Mouse (Mus musculus): ENCODE measurements at regions not wholly inside any gene's neighbourhood (a gene's known extent, or its start where the extent isn't known, plus 50 kb on each side); places are given as distances from the start of the nearest gene placed in this dataset.

DNA sequence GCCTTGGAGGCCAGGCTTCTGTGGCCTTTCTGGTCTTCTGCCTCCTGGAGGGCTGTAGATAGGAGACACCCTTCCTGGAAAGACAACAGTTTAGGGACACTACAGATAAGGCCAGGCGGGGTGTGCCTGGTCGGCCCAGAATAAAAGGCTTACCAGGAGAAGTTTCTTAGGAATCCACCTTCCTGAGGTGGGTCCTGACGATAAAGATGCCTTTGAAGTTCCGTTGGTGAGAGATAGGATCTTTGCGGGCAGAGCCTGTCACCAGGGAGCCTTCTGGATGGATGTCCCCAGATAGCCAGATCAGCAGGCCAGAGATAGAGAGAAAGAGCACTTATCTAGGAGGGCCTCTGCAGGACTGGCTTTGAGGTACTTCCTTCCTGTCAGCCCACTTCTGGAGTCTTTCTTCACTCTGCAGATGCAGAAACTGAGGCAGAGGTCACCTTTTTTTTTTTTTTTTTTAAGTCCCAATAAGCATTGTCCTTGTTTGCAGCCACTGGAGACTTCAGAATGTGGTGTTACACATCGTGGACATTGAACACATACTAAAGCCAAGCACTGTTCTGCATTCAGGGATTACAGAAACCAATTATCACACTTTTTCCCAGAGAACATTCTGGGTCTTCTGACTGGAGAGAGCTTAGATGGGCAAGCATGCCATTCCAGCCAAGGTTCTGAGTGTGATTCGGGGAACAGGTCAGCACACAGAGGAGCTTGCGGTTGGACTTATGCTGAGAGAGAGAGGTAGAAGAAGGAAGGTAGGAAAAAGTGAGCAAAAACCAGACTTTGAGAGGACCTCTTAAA lies 1236.3 kb upstream of the A1bg start:
- DNase-seq, result no peak

GRCm38 (mm10) chr15:62157200-62158033 lies 1234.6 kb upstream of the A1bg start:
- DNase-seq, result no peak

- no peak for DNase-seq
These were observed 1230.4 kb upstream of the A1bg start for GRCm38 (mm10) chr15:62153222-62153621.

GRCm38 (mm10) chr15:62152133-62152532 lies 1229.3 kb upstream of the A1bg start:
- DNase-seq, result no peak

DNA sequence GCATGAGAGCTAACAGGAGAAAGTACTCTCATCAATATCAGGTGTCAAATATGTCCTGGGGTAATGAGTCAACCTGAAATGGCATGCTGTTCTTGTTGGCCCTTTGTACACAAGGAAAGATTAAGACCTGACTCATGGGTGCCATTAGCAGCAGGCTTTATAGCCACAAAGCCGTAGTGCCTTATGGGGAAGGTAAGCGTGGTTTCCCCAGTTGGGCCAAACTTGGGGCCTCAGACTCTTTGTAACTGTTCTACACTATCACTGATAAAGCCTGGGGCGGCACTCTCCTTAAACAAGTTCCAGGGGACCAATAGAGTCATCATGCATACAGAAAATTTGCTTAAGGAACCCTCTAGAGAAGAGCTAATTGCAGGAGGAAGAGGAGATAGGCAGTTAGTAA lies 1228.9 kb upstream of the A1bg start:
- no peak for DNase-seq

DNA sequence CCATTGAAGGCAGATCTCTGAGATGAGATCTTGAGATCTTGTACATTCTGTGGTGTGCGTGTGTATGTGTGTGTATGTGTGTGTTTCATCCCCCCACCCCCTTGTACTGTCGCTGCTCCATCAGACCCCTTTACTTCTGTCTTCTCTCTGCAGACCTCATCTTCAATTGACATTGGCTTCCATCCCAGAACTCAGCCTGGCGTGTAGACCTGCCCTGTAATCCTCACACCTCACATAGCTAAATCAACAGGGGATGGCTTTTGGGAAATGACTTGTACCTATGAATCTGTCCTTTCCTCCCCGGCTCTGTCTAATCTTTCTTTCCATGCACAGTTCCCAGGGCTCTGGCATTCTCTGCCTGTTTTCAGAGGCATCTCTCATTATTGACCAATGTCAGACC lies 1227.5 kb upstream of the A1bg start:
- DNase-seq, result no peak

GRCm38 (mm10) chr15:62148680-62149237 lies 1225.9 kb upstream of the A1bg start:
- no peak for DNase-seq

DNA sequence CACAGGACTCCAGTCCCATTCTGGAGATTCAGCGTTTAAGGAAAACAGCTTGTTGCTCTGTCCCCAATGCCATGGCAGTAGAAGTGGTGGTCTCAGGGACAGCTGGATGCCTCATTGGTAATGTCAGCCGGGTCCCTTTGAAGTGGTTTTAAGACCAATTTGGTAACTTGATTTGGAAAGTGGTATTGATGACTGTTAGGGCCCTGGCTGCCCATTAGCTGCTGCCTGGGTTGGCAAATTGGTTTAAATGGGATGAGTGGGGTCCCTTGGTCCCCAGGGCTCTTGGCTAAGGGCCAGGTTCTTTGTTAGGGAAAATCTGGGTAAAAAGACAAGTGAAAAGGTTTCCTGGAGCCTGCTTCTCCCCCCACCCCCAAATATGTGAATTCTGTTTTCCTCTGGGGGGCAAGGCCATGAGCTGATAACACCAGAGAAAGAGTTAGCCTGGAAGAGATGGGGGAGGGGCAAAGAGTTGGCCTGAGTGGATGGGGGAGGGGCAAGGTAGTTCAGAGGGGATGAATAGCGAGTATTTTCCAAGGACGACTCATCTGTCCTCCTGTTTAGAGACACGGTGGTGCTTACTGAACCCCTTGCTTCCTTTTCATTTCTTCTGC lies 1224.6 kb upstream of the A1bg start:
- no peak for DNase-seq

DNA sequence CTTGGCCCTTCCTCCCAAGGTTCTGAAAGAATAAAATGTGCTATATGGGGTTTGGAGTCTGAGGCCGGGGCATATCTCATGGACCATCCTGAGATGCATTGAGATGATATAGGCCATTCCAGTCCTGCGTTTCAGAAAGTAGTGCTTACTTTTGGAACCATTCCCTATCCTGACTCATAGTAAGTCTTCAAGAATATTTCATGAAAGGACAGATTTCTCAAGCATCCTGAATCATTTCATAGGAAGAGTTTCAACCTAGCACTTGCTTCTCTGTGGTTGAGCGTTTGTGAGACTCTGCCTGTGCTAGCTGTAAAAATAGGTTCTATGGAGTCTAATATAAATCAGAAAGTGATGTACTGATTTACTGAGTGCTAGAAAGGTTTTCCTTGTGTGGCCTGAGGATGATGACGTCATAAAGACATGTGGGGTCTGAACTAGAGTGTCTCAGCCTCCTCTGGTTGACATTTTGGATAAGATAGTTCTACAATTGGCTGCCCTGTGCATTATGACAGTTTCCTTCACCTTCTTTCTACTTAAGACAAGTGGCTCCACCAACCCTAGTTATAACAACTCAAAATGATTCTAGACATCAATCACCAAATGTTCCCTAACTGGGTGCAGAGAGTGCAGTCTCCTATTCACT lies 1223.0 kb upstream of the A1bg start:
- DNase-seq, result no peak

DNA sequence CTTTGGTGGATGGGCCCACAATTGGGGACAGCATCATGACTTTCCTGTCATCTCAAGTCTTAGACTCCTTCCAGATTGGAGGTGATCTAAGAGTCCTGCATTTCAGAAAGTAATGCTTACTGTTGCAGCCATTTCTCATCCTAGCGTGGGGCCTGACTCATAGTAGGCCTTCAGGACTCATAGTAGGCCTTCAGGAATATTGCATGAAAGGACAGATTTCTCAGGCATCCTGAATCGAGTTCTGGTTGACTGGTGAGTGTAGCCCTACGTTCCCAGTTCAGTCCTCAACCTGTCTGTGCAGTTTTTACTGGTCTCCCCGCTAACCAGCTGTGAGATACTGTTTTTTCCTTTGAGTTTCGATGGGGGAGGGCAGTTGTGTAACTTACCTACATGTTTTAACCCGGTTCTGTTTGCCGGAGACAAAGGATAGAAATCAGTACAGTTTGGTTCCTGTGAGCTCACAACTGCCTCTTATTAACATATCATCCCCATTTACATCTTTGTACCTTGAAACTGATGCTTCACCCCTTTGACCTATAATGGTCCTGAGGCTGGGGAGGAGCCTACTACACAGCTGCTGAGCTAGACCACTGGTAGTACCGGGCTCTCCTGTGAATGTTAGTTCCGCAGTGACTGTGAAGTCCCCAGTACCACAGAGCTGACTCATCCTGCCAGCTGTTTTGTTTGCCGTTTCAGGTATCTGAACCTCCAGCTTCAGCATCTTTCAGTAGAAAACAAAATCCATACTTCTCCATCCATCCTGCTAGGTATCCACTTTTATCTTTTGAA lies 1222.2 kb upstream of the A1bg start:
- DNase-seq, result no peak

DNA sequence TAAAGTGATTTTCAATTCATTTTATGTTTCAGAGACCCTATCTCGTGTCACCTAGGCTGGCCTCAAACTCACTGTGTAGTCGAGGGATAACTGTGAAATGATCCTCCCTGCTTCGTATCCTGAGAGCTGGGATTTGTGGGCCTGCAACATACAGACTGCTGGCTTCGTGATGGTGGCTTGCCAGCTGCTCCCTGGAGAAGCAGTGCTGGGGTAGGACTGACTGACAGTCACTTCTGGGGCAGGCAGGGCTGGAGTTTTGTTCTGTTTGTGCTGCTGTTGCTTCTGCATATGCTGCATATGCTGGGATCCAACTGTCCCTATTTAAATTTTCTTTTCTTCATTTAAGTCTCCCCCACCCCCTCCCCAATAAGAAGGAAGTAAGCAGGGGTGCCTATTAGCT lies 1217.0 kb upstream of the A1bg start:
- no peak for DNase-seq

DNA sequence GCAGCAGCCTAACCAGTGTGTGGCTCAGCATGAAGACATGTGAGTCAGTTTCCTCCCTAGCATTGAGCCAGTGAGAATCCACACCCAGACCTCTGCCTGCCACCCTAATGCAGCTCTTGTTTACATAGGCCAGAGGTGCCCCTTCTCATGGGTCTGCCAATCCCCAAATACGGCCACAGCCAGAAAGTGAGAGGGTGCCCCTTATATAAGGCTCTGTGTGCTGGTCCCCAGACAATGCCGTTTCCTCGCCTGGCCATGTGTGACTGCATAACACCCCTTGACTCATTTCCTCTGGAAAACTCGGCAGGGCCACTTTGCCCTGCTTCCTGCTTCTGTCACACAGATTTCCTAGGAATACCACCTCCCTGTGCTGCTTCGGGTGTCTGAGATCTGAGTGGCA lies 1216.4 kb upstream of the A1bg start:
- peak; percentile 50 for DNase-seq

GRCm38 (mm10) chr15:62138701-62139100 lies 1215.9 kb upstream of the A1bg start:
- no peak for DNase-seq

DNA sequence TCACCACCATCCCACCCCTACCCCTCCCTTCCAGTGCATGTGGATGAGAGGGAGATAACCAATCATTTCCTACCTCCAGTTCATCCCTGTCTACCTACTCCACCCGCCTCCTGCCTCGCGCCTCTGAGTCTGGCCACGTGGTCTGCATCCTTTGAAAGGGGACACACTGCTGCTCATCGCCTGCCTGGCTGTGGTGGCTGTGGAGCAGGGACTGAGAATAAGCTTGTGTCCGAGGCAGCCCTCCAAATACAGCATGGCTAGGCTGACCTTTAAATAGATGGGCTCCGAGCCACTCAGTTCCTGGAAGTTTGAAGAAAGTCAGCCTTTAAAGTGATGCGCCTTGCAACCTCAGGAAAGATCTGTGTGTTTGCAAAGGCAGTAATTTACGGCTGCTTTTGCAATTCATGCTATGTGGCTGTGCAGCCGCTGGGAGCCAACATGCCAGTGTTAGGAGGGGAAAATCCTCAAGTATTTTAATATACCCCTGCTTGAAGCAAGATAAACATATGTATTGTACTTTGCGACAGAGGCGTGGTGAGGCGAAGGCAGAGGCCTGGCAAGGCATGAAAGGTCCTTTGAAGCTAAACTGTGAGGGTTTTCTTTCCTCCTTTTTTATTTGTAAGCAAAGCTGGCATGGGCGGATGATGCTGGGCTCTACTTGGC lies 1214.3 kb upstream of the A1bg start:
- DNase-seq, result peak; percentile 79

DNA sequence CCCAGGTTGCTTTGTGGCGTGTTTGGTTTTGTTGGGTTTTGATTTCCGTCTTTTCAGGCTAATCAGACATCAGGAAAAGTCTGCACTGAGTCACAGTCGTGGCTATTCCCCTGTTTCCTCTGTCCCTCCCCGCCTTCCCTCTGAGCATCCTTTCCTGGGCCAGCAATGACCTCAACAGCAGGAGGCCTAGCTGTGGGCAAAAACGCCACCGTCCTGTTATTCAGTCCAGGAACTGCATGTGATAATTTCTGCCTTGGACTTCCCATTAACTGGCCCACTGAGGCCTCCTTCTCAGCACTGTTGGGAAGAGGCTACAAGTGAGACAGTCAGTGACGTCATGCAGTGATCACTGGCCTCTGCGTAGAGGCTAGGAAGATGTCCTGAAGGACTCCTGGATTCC lies 1212.0 kb upstream of the A1bg start:
- no peak for DNase-seq

GRCm38 (mm10) chr15:62134308-62134707 lies 1211.5 kb upstream of the A1bg start:
- no peak for DNase-seq

DNA sequence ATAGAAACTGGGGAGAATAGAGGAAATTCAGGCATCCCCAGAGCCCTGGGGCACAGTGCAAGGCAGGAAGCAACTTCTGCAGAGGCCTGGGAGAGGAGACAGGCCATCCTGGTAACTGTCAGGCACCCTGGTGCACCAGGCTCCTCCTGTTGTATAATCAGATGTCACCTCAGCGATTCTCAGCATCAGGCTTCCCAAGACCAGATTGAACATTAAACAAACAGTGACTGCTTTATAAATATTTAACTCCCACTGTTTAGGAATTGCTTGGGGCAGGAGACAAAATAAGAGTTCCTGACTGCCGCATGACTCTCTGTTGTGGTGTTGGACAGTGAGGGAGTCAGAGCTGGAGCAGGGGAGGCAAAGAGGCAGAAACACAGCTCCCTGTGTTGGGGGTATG lies 1210.1 kb upstream of the A1bg start:
- no peak for DNase-seq

DNA sequence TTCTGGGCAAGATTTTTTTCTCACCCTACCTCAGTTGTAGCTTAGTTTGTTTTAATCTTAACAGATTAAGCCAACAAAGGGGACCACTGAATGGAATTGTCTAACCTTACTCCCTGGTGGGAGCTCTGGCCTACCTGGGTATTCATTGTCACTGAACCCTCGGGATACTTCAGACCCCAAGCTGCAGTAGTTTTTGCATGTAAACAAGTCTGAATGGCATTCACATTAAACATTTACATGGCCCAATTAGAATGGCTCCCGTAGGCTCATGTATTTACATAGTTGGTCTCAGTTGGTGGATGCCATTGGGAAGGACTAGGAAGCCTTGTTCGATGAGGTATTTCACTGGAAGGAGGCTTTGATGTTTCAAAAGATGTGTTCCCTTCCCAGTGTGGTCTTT lies 1208.9 kb upstream of the A1bg start:
- no peak for DNase-seq

DNA sequence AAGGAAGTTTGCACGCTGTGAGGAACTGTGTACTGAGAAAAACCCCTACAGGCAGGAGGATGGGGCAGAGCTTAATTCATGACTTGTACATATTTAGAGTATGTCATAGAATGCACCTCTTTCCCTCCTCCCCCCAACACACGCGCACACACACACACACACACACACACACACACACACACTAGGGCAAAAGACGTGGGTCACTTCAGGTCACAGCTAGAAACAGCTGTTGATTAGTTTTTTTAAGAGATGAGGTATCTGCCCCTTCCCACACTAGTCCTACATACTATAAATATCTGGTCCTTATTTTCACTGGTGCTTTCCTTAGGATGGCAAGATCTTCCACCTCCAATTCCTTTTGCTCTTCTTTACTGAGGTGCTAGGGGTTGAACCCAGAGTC lies 1207.7 kb upstream of the A1bg start:
- no peak for DNase-seq

GRCm38 (mm10) chr15:62128546-62129212 lies 1205.9 kb upstream of the A1bg start:
- no peak for DNase-seq

All from adrenal gland, adult 2 months (tissue).